Mouse (Mus musculus): ENCODE measurements around the gene Ralgps1. TPM values are rescaled to one million over a fixed set of nuclear protein-coding genes. Genes with fewer than 3 reads are reported as not detected.

The Ralgps1 gene
- polyA plus RNA-seq, 1 experiment from 2014 or later: 8.0 TPM

DNA sequence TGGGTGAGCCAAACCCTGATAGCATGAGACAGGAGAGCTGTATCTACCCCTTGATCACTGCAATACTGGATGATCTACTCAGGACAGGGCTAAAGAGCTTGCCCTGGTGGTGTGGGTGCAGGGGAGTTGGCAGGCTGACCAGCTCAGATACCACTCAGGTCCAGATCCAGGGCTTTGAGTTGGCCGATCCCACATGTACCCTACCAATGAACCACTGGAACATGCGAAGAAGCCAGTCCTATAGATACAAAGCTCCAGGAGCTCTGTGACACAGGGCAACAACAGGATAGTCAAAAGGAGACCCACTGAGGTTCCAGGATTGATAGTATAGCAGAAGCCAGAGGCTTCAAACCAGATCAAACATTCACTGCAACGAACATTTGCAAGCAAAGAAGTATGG lies 19.8 kb downstream of the Ralgps1 start:
- ATAC-seq (ENCODE audit: insufficient read depth, low FRiP score): no peak
- H3K4me2 ChIP-seq (ENCODE audit: low read depth, low read length): no peak overlapping the region
- no peaks in the 10 kb centered on the region for H3K4me1 ChIP-seq (ENCODE audit: control insufficient read depth, insufficient read depth, low read length)
- no peak overlapping the region for H3K4me3 ChIP-seq (replicated peaks; ENCODE audit: low read length)
- no peaks in the 10 kb centered on the region for H3K36me3 ChIP-seq (ENCODE audit: control insufficient read depth, insufficient read depth, low read length)
- WGBS: 87% methylated on average over 3 of the region's 3 CpGs
- no peaks in the 10 kb centered on the region for H3K9me3 ChIP-seq (replicated peaks; ENCODE audit: control insufficient read depth, low read length)
- no peak overlapping the region for H3K9ac ChIP-seq (ENCODE audit: low read length)
- H3K27me3 ChIP-seq (ENCODE audit: control insufficient read depth, insufficient read depth, low read length): no peaks in the 10 kb centered on the region
- no peak overlapping the region for H3K27ac ChIP-seq (ENCODE audit: low read length)

DNA sequence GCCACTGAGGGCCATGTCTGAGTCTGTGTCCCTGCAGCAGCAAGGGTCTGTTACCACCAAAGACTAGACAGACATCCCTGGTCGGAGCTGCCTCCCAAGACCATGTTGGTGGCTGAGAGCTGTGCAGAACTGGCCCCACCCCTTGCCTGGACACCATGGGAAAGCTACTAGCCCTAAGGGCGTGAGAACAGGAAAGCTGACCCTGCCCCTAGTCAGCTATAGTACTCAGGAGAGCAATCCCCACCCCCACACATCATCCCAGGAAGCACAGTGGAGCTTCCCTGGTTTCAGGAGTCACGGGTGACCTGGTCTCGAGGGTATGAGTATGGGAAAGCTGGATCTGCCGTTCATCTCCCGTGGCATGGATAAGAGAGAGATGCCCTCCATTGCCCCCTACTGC lies 20.4 kb downstream of the Ralgps1 start:
- no peak overlapping the region for H3K27ac ChIP-seq (ENCODE audit: low read length)
- peaks cover 1% of the 10 kb centered on the region; the same call in 1 of the 2 replicates for H3K4me1 ChIP-seq (ENCODE audit: control insufficient read depth, insufficient read depth, low read length)
- H3K4me3 ChIP-seq (replicated peaks; ENCODE audit: low read length): no peak overlapping the region
- no peaks in the 10 kb centered on the region for H3K9me3 ChIP-seq (replicated peaks; ENCODE audit: control insufficient read depth, low read length)
- no peak overlapping the region for H3K9ac ChIP-seq (ENCODE audit: low read length)
- 70% methylated on average over 6 of the region's 6 CpGs for WGBS
- ATAC-seq (ENCODE audit: insufficient read depth, low FRiP score): no peak
- H3K27me3 ChIP-seq (ENCODE audit: control insufficient read depth, insufficient read depth, low read length): no peaks in the 10 kb centered on the region
- no peaks in the 10 kb centered on the region for H3K36me3 ChIP-seq (ENCODE audit: control insufficient read depth, insufficient read depth, low read length)
- H3K4me2 ChIP-seq (ENCODE audit: low read depth, low read length): no peak overlapping the region

DNA sequence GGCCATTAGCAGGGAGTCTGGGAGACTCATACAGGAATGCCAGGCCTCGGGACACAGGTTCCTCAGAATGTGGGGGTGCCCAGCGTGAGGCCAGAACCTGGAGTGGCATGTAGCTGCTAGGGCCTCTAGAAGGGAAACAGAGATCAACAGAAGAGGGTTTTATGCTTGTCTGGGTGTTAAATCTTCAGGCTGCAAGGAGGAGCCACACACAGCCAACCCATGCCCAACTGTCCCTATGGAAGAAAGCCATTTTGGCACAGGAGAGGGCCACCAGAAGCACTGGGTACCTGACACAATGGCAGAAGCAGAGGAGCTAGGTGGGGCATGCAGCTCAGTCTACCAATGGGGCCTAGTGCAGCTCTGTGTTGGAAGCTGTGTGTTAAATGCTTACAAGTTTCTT lies 21.7 kb downstream of the Ralgps1 start:
- Histone ChIP-seq H3K4me1 (ENCODE audit: control insufficient read depth, insufficient read depth, low read length) (peaks cover 12% of the 10 kb centered on the region), H3K4me3 (replicated peaks; ENCODE audit: low read length) (no peak overlapping the region), H3K36me3 (ENCODE audit: control insufficient read depth, insufficient read depth, low read length) (no peaks in the 10 kb centered on the region), H3K27ac (ENCODE audit: low read length) (no peak overlapping the region), H3K9me3 (replicated peaks; ENCODE audit: control insufficient read depth, low read length) (no peaks in the 10 kb centered on the region), H3K9ac (ENCODE audit: low read length) (0 out of 2 replicates have a peak overlapping the region, but pooled peaks have one; percentile 33), H3K27me3 (ENCODE audit: control insufficient read depth, insufficient read depth, low read length) (no peaks in the 10 kb centered on the region), H3K4me2 (ENCODE audit: low read depth, low read length) (no peak overlapping the region)
- WGBS: 41% methylated on average over 2 of the region's 2 CpGs
- no peak for ATAC-seq (ENCODE audit: insufficient read depth, low FRiP score)

DNA sequence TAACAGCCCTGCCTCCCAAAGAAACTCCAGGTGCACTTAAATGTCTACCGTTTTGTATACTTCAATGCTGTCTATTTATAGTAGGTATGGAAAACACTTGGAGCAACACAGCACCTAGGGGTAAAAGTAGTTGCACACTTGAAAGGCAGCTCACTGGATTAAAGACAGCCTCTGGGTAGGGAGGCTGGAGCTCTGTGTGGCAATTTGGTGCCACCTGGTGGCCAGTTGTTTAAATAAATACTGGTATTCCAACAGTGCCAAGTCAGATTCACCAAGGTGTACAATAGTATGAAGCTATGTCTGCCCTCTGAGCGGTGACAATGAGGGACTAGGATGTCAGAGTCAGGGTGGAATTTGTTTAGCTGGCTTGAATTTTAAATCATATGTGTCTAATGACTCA lies 22.2 kb downstream of the Ralgps1 start:
- Histone ChIP-seq H3K27me3 (ENCODE audit: control insufficient read depth, insufficient read depth, low read length) (no peaks in the 10 kb centered on the region), H3K4me1 (ENCODE audit: control insufficient read depth, insufficient read depth, low read length) (peaks cover 12% of the 10 kb centered on the region), H3K9me3 (replicated peaks; ENCODE audit: control insufficient read depth, low read length) (no peaks in the 10 kb centered on the region), H3K4me2 (ENCODE audit: low read depth, low read length) (no peak overlapping the region), H3K27ac (ENCODE audit: low read length) (no peak overlapping the region), H3K4me3 (replicated peaks; ENCODE audit: low read length) (no peak overlapping the region), H3K9ac (ENCODE audit: low read length) (no peak overlapping the region), H3K36me3 (ENCODE audit: control insufficient read depth, insufficient read depth, low read length) (no peaks in the 10 kb centered on the region)
- 17% methylated on average over 2 of the region's 2 CpGs for WGBS
- peak; percentile 49; the same call in 1 of the 2 replicates for ATAC-seq (ENCODE audit: insufficient read depth, low FRiP score)

DNA sequence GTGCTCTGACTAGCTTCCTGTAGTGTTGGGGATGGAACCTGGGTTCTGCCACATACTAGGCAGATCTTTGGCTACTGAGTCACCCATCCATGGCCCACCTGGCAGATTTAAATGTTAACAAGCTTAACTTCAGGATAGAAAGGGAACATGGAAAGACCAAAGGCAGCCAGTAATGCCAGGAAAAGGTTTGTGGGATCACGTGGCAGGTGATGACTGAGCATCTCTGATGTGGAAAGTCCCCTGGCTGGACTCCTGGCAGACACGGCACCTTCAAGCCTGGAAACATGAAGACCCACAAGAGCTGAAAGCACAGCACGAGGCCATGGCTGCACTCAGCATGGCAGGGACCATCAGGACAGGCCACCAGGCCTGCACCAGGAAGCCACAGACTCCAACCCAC lies 23.0 kb downstream of the Ralgps1 start:
- Histone ChIP-seq H3K27me3 (ENCODE audit: control insufficient read depth, insufficient read depth, low read length) (no peaks in the 10 kb centered on the region), H3K4me2 (ENCODE audit: low read depth, low read length) (no peak overlapping the region), H3K9me3 (replicated peaks; ENCODE audit: control insufficient read depth, low read length) (no peaks in the 10 kb centered on the region), H3K9ac (ENCODE audit: low read length) (no peak overlapping the region), H3K4me1 (ENCODE audit: control insufficient read depth, insufficient read depth, low read length) (peaks cover 12% of the 10 kb centered on the region), H3K4me3 (replicated peaks; ENCODE audit: low read length) (no peak overlapping the region), H3K36me3 (ENCODE audit: control insufficient read depth, insufficient read depth, low read length) (no peaks in the 10 kb centered on the region), H3K27ac (ENCODE audit: low read length) (no peak overlapping the region)
- WGBS: 80% methylated on average over 3 of the region's 3 CpGs
- no peak for ATAC-seq (ENCODE audit: insufficient read depth, low FRiP score)

DNA sequence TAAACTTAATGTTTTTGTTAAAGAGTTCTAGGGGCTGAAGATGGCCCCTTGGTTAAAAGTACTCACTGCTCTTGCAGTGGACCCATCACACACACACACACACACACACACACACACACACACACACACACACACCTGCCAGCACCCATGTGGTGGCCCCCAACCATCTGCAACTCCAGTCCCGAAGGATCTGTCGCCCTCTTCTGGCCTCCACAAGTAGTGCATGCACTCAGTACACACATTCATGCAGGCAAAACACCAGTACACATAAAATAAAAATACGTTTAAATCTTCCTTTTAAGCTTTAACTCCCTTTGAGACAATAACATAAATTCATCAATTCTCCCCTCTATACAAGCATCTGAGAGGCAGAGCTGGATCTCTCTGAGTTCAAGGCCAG lies 23.7 kb downstream of the Ralgps1 start:
- Histone ChIP-seq H3K27me3 (ENCODE audit: control insufficient read depth, insufficient read depth, low read length) (no peaks in the 10 kb centered on the region), H3K36me3 (ENCODE audit: control insufficient read depth, insufficient read depth, low read length) (no peaks in the 10 kb centered on the region), H3K9ac (ENCODE audit: low read length) (no peak overlapping the region), H3K4me2 (ENCODE audit: low read depth, low read length) (no peak overlapping the region), H3K27ac (ENCODE audit: low read length) (no peak overlapping the region), H3K4me3 (replicated peaks; ENCODE audit: low read length) (no peak overlapping the region), H3K9me3 (replicated peaks; ENCODE audit: control insufficient read depth, low read length) (no peaks in the 10 kb centered on the region), H3K4me1 (ENCODE audit: control insufficient read depth, insufficient read depth, low read length) (peaks cover 12% of the 10 kb centered on the region)
- no peak for ATAC-seq (ENCODE audit: insufficient read depth, low FRiP score)
- 29% methylated on average over 3 of the region's 3 CpGs for WGBS

DNA sequence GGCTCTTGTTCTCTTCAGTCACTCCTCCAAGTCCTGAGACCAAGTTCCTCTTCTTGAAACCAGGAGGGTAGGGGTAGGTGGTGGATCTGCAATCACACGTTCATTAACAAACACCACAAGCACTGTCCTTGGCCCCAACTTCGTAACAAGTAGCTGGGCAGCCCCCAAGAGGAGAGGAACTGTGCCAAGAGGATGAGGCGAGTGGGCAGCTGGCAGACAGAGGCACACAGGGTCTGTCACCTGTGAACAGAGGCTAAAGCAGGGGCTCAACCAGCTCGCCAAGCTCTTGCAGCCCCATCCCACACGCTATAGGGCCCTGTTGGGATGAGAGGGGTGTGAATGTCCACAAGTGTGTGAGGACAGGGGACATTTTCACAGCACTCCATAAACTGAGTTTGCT lies 24.5 kb downstream of the Ralgps1 start:
- Histone ChIP-seq H3K9ac (ENCODE audit: low read length) (no peak overlapping the region), H3K27ac (ENCODE audit: low read length) (no peak overlapping the region), H3K9me3 (replicated peaks; ENCODE audit: control insufficient read depth, low read length) (no peaks in the 10 kb centered on the region), H3K4me2 (ENCODE audit: low read depth, low read length) (no peak overlapping the region), H3K4me3 (replicated peaks; ENCODE audit: low read length) (no peak overlapping the region), H3K4me1 (ENCODE audit: control insufficient read depth, insufficient read depth, low read length) (peaks cover 12% of the 10 kb centered on the region), H3K36me3 (ENCODE audit: control insufficient read depth, insufficient read depth, low read length) (no peaks in the 10 kb centered on the region), H3K27me3 (ENCODE audit: control insufficient read depth, insufficient read depth, low read length) (no peaks in the 10 kb centered on the region)
- ATAC-seq (ENCODE audit: insufficient read depth, low FRiP score): no peak
- WGBS: 81% methylated on average over 5 of the region's 5 CpGs

DNA sequence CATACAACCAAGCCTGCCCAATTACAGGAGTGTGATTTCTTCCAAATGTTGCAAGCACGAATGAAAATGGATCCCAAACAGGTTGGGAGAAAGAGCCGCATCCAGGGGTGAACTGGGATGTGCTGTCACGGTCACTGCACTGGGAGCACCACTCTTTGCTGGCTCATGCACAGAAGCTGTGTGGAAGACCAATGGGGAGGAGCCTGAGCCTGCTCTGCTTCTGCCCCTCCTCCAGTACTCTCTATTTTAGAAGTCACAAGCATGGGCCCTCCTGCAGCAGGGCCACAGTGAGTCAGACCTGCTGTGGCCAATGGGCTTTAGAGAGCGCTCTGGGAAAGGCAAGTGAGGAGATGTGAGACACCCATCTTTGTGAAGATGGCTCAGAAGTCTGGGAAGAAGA lies 25.3 kb downstream of the Ralgps1 start:
- no peak overlapping the region for H3K4me2 ChIP-seq (ENCODE audit: low read depth, low read length)
- peak overlapping the region; percentile 51; the same call in 1 of the 2 replicates for H3K27ac ChIP-seq (ENCODE audit: low read length)
- no peak for ATAC-seq (ENCODE audit: insufficient read depth, low FRiP score)
- WGBS: 69% methylated on average over 4 of the region's 4 CpGs
- no peaks in the 10 kb centered on the region for H3K9me3 ChIP-seq (replicated peaks; ENCODE audit: control insufficient read depth, low read length)
- H3K9ac ChIP-seq (ENCODE audit: low read length): peak overlapping the region; percentile 14; the same call in 1 of the 2 replicates
- H3K4me3 ChIP-seq (replicated peaks; ENCODE audit: low read length): no peak overlapping the region
- H3K27me3 ChIP-seq (ENCODE audit: control insufficient read depth, insufficient read depth, low read length): no peaks in the 10 kb centered on the region
- H3K4me1 ChIP-seq (ENCODE audit: control insufficient read depth, insufficient read depth, low read length): peaks cover 12% of the 10 kb centered on the region
- no peaks in the 10 kb centered on the region for H3K36me3 ChIP-seq (ENCODE audit: control insufficient read depth, insufficient read depth, low read length)

DNA sequence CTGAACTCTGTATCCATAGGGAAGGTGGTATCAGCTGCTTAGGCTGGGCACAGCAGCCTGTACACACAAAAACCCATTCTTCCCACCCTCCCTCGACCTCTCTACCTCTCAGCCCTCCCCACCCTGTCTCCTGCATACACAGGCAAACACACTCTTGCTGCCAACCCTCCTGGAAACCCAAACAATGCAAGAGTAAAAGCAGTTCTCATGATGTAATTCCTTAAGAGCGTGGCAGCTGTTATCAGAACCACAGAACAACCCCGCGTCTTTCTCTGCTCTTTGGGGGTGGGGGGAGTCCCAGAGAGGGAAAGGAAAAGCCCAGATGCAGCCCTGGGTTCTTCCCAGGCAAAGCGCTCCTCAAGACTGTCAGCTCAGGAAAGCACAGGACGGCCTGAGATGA lies 25.8 kb downstream of the Ralgps1 start:
- Histone ChIP-seq H3K4me3 (replicated peaks; ENCODE audit: low read length) (no peak overlapping the region), H3K36me3 (ENCODE audit: control insufficient read depth, insufficient read depth, low read length) (no peaks in the 10 kb centered on the region), H3K4me1 (ENCODE audit: control insufficient read depth, insufficient read depth, low read length) (peaks cover 12% of the 10 kb centered on the region), H3K9me3 (replicated peaks; ENCODE audit: control insufficient read depth, low read length) (no peaks in the 10 kb centered on the region), H3K4me2 (ENCODE audit: low read depth, low read length) (no peak overlapping the region), H3K27me3 (ENCODE audit: control insufficient read depth, insufficient read depth, low read length) (no peaks in the 10 kb centered on the region), H3K9ac (ENCODE audit: low read length) (peak overlapping the region; percentile 14; the same call in 1 of the 2 replicates), H3K27ac (ENCODE audit: low read length) (peak overlapping the region; percentile 51; the same call in 1 of the 2 replicates)
- WGBS: 27% methylated on average over 6 of the region's 6 CpGs
- peak; percentile 38; the same call in 1 of the 2 replicates for ATAC-seq (ENCODE audit: insufficient read depth, low FRiP score)

DNA sequence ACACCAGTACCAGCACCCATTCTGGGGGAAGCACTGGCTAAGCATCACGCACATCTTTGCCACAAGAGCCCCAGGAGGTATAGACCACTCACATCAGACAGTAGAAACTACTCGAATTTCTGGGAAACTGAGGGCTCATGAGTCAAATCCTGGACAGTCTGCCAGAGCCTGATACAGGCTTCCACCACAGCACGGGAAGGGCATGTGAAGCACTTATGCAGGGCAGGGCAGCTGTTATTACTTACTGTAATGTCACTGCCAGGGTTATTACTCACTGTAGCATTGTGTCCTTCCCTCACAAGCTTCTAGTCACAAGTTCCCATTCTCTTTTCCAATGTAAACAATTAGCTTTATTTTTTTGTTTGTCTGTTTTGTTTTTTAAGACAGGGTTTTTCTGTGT lies 27.9 kb downstream of the Ralgps1 start:
- no peak overlapping the region for H3K4me2 ChIP-seq (ENCODE audit: low read depth, low read length)
- WGBS: 71% methylated on average over 3 of the region's 3 CpGs
- no peak overlapping the region for H3K4me3 ChIP-seq (replicated peaks; ENCODE audit: low read length)
- H3K9ac ChIP-seq (ENCODE audit: low read length): no peak overlapping the region
- no peaks in the 10 kb centered on the region for H3K27me3 ChIP-seq (ENCODE audit: control insufficient read depth, insufficient read depth, low read length)
- no peaks in the 10 kb centered on the region for H3K36me3 ChIP-seq (ENCODE audit: control insufficient read depth, insufficient read depth, low read length)
- ATAC-seq (ENCODE audit: insufficient read depth, low FRiP score): no peak
- H3K27ac ChIP-seq (ENCODE audit: low read length): no peak overlapping the region
- H3K4me1 ChIP-seq (ENCODE audit: control insufficient read depth, insufficient read depth, low read length): peaks cover 12% of the 10 kb centered on the region
- no peaks in the 10 kb centered on the region for H3K9me3 ChIP-seq (replicated peaks; ENCODE audit: control insufficient read depth, low read length)
